ENCODE assay signal across 9 mouse cellular contexts in the genomic region with DNA sequence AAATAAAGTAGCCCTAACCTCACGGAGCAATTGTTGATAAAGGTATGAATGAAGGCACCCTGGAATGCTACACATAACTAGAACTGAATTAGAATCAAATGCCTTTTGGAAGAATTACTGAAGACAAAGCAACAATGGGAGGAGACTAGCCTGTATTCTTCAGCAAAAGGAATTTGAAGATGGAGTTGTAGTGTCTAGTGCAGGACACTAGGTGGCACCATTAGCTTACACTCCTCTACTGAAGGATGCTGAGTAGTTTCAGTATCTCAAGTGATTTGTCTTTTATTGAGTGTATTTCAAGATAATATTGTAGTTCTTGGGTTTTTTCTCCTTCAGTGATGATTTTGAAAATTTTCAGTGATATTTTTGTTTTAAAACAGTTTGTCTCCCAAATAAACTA.
DNase-seq lines count a peak whose midpoint lies in the region; ATAC-seq and TF ChIP-seq lines count a peak whose summit lies in the region.
"Had no signal": no experiment of that assay in that cellular context is flagged by ENCODE, and none has a peak within 500 bp of the region (broad histone marks: within the 10 kb centered on the region; RNA-seq: fewer than 3 reads in every experiment).

No protein-coding gene starts in this region.

- peak; percentile 94 for TF ChIP-seq CTCF in lung, postnatal 0 days (IDR thresholded peaks at IDR 0.05)

- WGBS in hindbrain, embryonic 11.5 days = 45% methylated on average over 1 of the region's 1 CpGs
- WGBS in hindbrain, embryonic 12.5 days = 41% methylated on average over 1 of the region's 1 CpGs
- 36% methylated on average over 1 of the region's 1 CpGs for WGBS in lung, postnatal 0 days

- ATAC-seq in hindbrain, embryonic 11.5 days (ENCODE audit: low FRiP score) = no peak
- no peak for ATAC-seq in hindbrain, embryonic 12.5 days (ENCODE audit: low FRiP score)
- peak; percentile 48; the same call in 1 of the 2 replicates for ATAC-seq in lung, postnatal 0 days

- no peak overlapping the region for H3K4me3 ChIP-seq in hindbrain, embryonic 11.5 days (ENCODE audit: low read depth, low read length)
- no peak overlapping the region for H3K4me3 ChIP-seq in hindbrain, embryonic 12.5 days
- no peak overlapping the region for H3K4me3 ChIP-seq in lung, postnatal 0 days (ENCODE audit: low read depth, low read length)
- H3K4me3 ChIP-seq: embryonic facial prominence, embryonic 13.5 days had no signal

- no peak for TF ChIP-seq EP300 in lung, postnatal 0 days (IDR thresholded peaks at IDR 0.05)

- no peak overlapping the region for H3K4me2 ChIP-seq in hindbrain, embryonic 11.5 days (replicated peaks; ENCODE audit: low read depth, low read length)
- H3K4me2 ChIP-seq in hindbrain, embryonic 12.5 days (replicated peaks) = no peak overlapping the region
- H3K4me2 ChIP-seq in lung, postnatal 0 days (replicated peaks; ENCODE audit: low read depth, low read length) = no peak overlapping the region
- H3K4me2 ChIP-seq: embryonic facial prominence, embryonic 13.5 days had no signal

- H3K36me3 ChIP-seq in hindbrain, embryonic 11.5 days (ENCODE audit: control insufficient read depth, insufficient read depth, low read length) = no peaks in the 10 kb centered on the region
- H3K36me3 ChIP-seq in hindbrain, embryonic 12.5 days = no peaks in the 10 kb centered on the region
- H3K36me3 ChIP-seq in lung, postnatal 0 days (ENCODE audit: insufficient read depth, low read length) = no peaks in the 10 kb centered on the region
- H3K36me3 ChIP-seq: embryonic facial prominence, embryonic 13.5 days had no signal

- H3K27ac ChIP-seq in hindbrain, embryonic 11.5 days (ENCODE audit: low read depth, low read length) = no peak overlapping the region
- H3K27ac ChIP-seq in hindbrain, embryonic 12.5 days = no peak overlapping the region
- no peak overlapping the region for H3K27ac ChIP-seq in lung, postnatal 0 days (ENCODE audit: low read length)

- peak; percentile 81 for DNase-seq in hindbrain, embryonic 11.5 days (ENCODE audit: low spot score)
- peak; percentile 76 for DNase-seq in R1 (ENCODE audit: low read depth, low spot score)
- peak; percentile 83 to 84 for DNase-seq in cerebellum, postnatal 14 days
- peak; percentile 39 to 68 for DNase-seq in frontal cortex, postnatal 10 days (ENCODE audit: low spot score in 2 of 2)
- DNase-seq in layer of hippocampus, adult 11-12 months (ENCODE audit: low spot score) = peak; percentile 79
- DNase-seq in lung, postnatal 0 days (ENCODE audit: low spot score) = peak; percentile 91
- peak; percentile 84 to 85 for DNase-seq in right cerebral cortex, postnatal 10 days (ENCODE audit: low spot score in 2 of 2)

- H3K9ac ChIP-seq in hindbrain, embryonic 11.5 days (ENCODE audit: low read depth, low read length) = no peak overlapping the region
- no peak overlapping the region for H3K9ac ChIP-seq in hindbrain, embryonic 12.5 days
- no peak overlapping the region for H3K9ac ChIP-seq in lung, postnatal 0 days (replicated peaks; ENCODE audit: low read depth)
- H3K9ac ChIP-seq: embryonic facial prominence, embryonic 13.5 days had no signal

- no peaks in the 10 kb centered on the region for H3K27me3 ChIP-seq in hindbrain, embryonic 11.5 days (ENCODE audit: control insufficient read depth, insufficient read depth, low read length)
- no peaks in the 10 kb centered on the region for H3K27me3 ChIP-seq in hindbrain, embryonic 12.5 days
- H3K27me3 ChIP-seq in lung, postnatal 0 days (replicated peaks; ENCODE audit: insufficient read depth, low read length) = no peaks in the 10 kb centered on the region
- H3K27me3 ChIP-seq: embryonic facial prominence, embryonic 13.5 days had no signal

- no peaks in the 10 kb centered on the region for H3K4me1 ChIP-seq in hindbrain, embryonic 11.5 days (replicated peaks; ENCODE audit: control insufficient read depth, insufficient read depth, low read length)
- H3K4me1 ChIP-seq in hindbrain, embryonic 12.5 days = no peaks in the 10 kb centered on the region
- no peaks in the 10 kb centered on the region for H3K4me1 ChIP-seq in lung, postnatal 0 days (ENCODE audit: insufficient read depth, low read depth, low read length)

- no peaks in the 10 kb centered on the region for H3K9me3 ChIP-seq in hindbrain, embryonic 11.5 days (ENCODE audit: control insufficient read depth, low read length)
- H3K9me3 ChIP-seq in hindbrain, embryonic 12.5 days (replicated peaks) = no peaks in the 10 kb centered on the region
- no peaks in the 10 kb centered on the region for H3K9me3 ChIP-seq in lung, postnatal 0 days (ENCODE audit: low read length)
- H3K9me3 ChIP-seq: embryonic facial prominence, embryonic 13.5 days had no signal
